Mouse (Mus musculus): ENCODE measurements around the gene Fggy.

DNA sequence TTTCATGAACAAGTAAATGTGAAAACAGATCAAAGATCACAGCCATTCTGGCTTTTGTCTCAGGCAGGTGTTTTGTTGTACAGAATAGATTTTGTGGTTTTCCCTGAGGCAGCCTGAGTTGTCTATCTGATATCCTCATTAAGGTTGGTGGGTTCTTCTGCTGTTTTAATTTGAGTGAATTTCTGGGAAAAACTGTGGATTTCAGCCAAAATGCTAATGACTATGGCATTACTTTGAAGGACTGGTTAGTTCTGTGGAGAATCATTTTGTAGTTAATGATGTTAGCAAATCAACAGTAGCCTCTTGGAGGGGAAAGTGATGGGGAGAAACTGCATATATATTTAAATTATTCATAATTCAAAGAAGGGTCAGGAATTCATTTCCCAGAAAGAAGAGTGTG lies 16.4 kb downstream of the Fggy start:
- TF ChIP-seq POLR2A (IDR thresholded peaks at IDR 0.05; ENCODE audit: control insufficient read depth in 1 of 2, insufficient read depth in 1 of 2, low read depth in 1 of 2, low read length in 2 of 2, poor library complexity in 1 of 2): no peak
- no peak for TF ChIP-seq NRF1 (IDR thresholded peaks at IDR 0.05; ENCODE audit: insufficient read depth, low read depth, low read length, poor library complexity, severe bottlenecking)
- TF ChIP-seq CTCF (IDR thresholded peaks at IDR 0.05 in 2 of 3, conservative IDR thresholded peaks at IDR 0.05 in 1 of 3; ENCODE audit: control insufficient read depth in 1 of 3, insufficient read depth in 1 of 3, low read depth in 2 of 3, low read length in 3 of 3, poor library complexity in 1 of 3, severe bottlenecking in 1 of 3): no peak
- no peak for TF ChIP-seq GABPA (IDR thresholded peaks at IDR 0.05; ENCODE audit: low read depth, low read length)
- no peak for TF ChIP-seq ZMIZ1 (IDR thresholded peaks at IDR 0.05; ENCODE audit: low read depth, low read length)
- no peak for TF ChIP-seq RAD21 (IDR thresholded peaks at IDR 0.05; ENCODE audit: low read depth, low read length)
- no peak for TF ChIP-seq RCOR1 (IDR thresholded peaks at IDR 0.05; ENCODE audit: low read depth, low read length)
- TF ChIP-seq MAFK (IDR thresholded peaks at IDR 0.05; ENCODE audit: borderline replicate concordance, low read depth, low read length): no peak
- TF ChIP-seq KAT2A (conservative IDR thresholded peaks at IDR 0.05; ENCODE audit: low read depth, low read length): no peak
- TF ChIP-seq TAL1 (IDR thresholded peaks at IDR 0.05; ENCODE audit: low read length): no peak
